Mouse (Mus musculus): ENCODE data around the gene Cope.

DNA sequence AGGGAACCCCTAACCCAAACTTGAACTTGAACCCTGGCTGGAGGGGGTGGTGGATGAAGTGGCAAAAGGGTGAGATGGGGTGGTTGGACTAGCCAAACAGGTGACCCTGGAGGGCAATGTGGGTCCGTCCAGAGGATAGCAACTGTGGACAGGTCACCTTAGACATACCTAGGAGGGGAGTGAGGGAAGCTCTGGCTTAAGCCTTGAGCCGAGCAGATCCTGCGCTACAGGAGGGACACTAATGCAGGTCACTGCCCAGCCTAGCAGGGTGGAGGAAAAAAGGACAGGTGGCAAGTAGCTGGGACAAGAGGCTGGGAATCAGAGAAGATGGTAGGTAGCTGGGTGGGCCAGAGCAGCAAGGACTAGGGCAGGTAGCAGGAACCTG, 49.7 kb downstream of the Cope start:
- no peak for TF ChIP-seq CTCF (IDR thresholded peaks at IDR 0.05; ENCODE audit: borderline replicate concordance, extremely low read depth, insufficient read depth, insufficient read length)
- no peak for TF ChIP-seq POLR2A (IDR thresholded peaks at IDR 0.05; ENCODE audit: borderline replicate concordance, extremely low read depth, insufficient read depth, insufficient read length, poor library complexity, severe bottlenecking)

Measured in brain, embryonic 14.5 days (tissue).